Mouse (Mus musculus): Measurements from ENCODE around the gene Tmem178b. TPM values are rescaled to one million over a fixed set of nuclear protein-coding genes. Genes with fewer than 3 reads are reported as not detected.
A peak's percentile ranks its signal among the peaks of the same experiment; 100 is the strongest.

Gene Tmem178b
- total RNA-seq, 2 experiments from 2014 or later: 11.3 to 18.5 TPM

DNA sequence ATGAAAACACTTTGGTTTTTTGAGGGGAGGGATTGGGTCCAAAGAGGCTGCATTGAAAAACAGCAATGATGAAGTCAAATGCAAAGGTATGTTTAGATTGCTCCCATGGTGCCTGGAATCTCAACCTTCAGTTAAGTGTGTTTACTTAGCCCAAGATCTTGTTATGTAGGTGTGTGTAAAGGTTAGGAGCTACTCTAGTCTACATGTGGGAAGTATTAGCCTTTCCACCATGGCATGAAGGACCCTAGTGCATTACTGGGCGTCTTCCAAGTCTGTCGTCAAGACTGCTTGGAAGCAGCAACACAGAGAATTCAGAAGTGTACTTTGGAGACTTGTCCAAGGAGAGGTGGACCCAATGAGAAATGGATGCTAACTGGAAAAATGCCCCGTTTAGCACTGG, 205.3 kb downstream of the Tmem178b start:
- DNase-seq: no peak

DNA sequence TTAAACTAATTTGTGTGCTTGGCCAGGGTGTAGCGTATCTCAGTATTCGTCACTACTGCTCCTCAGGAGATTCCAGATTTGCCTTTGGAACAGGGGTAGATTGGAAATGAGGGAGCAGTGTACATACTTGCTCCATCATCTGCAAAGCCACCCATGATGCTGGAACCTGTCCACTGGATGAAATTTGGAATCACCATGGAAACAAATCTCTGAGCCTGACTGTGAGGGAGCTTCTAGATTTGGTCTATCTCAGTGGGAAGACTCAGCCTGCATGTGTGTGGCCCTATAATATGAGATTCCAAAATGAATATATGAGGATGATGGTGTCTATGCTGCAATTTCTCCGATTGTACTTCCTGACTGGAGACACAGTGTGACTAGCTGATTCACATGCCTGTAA, 210.7 kb downstream of the Tmem178b start:
- DNase-seq: no peak

DNA sequence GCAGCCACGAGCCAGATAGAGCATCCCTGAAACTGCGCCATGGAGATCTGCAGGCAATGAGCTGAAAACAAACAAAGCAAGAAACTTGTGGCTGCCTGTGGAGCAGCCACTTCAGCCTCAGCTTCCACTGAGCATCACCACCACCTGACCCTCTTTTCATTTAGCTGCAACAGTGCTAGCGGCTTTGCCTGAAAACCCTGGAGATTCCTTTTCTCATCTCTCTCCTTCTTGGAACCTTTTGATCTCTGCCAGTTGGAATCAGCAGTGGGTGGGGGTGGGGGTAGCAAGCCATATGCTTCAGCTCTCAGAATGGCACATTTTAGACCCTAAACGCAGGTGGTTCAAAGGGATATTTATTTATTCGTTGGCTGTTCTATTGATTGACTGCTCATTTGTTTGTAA, 218.2 kb downstream of the Tmem178b start:
- no peak for DNase-seq

DNA sequence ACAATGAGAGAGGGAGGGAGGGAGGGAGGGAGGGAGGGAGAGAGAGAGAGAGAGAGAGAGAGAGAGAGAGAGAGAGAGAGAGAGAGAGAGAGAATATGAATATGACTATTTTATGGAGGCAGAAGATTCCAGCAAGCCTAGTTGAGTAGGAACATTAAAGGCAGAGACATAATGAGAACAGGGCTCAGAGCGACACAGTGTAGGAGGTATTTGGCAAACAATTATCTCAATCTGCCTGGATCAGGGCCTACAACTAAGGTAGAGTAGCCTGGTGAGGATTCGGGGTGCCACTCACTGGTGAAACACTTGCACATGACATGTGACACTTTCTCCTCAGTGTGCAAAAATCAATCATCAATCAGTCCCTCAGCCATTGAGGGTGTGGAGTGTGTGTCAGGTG, 225.4 kb downstream of the Tmem178b start:
- DNase-seq: no peak

DNA sequence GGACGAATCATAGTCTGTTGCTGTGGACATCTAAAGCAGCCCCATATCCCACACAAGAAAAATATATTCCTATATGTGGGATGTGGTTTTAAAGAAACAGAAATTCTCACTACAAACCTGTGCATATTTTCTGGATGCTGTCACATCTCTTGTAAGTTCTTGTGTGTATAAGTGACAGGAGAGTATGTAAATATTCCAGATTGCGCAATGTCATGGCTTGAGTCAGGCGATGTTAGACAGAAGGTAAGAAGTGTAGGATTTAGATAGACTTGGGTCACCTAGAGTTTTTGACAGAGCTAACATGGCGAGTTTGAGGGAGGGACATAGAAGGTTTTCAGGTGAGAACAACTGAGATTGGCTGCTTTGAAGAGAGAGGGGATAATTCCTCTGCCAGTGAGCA, 228.7 kb downstream of the Tmem178b start:
- DNase-seq: no peak

DNA sequence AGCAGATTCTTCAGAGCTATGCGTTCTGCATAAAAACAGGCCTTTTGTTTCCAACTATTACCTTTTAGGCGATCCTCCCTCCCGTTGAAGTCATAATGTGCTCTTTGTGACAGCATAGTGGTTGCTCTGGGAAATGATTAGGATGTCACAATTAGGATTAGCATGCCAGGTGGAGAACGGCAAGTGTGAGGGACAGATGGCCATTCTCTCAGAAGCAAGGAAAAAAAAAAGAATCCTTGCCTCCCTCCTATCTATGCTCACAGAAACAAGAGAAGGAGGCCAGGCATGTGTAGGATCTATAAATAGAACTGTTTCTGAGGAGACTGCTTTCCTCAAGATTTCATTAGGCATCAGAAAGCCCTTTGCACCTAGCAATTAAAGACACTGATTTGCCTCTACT, 229.8 kb downstream of the Tmem178b start:
- DNase-seq: no peak

DNA sequence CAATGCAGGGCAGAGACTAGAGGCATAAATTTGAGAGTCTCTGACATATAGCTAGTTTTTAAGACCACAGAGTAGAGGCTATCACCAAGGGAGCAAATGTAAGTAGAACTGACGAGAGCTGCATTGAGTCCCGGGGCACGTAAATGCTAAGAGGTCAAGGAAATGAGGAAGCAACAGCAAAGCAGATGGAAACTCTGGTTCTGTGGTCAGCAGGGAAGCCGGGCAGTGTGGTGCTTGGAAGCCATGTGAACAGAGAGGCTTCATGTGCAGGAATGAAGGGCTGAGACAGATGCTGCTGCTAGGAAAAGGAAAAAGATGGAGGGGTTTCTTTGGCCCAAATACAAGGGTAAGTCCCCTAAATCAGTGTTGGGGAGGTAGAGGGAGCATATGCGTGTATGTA, 237.0 kb downstream of the Tmem178b start:
- DNase-seq: no peak

DNA sequence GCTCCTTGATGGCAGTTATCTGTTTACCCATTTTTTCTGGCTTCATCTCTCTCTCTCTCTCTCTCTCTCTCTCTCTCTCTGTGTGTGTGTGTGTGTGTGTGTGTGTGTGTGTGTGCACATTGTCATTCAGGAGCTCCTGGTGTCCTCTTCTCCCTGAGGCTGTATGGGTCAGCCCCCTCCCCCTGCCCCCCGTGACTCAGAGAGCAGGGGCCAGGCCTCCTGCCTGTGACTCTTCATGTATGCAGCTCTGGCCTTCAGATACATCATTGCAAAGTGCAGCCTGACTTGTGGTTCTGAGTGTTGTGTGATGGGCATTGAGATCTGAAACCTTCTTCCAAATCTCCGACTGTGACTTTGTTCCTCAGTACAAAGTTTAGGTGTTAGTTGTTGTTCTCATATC, 237.7 kb downstream of the Tmem178b start:
- DNase-seq: peak; percentile 27

DNA sequence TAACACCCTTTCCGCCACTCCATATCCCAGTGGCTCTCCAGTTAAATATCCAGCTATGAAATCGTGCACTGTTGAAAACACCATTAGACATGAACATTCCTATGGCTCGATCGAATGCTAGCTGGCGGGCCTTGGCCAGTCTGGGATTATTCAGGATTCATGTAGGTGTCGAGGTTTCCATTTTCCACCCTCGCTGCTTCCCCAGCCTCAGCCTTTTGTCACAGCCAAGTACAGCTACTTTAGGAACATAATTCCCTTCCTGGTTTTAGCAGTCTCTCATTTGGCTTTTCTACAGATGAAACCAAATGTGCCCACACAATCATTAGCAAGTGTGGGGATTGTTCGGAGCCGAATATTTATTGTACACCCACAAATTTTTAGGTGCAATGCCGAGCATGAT, 239.4 kb downstream of the Tmem178b start:
- no peak for DNase-seq

DNA sequence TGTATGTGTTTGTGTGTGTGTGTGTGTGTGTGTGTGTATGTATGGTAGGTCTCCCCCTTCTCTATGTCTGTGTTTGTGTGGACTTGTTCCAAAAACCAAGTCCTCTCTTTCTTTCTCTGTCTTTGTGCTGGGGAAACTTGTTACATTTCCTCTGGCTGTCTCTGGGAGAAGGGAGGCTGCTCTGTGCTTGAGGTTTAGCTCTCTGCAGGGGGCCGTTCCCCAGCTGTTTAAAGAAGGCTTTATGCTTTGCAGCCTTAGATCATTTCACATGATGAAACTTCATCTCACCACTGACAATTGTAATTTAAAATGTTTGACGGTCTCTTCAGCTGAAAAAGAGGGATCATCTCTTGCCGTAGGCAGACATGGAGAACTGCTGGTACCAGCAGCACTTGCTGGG, 243.2 kb downstream of the Tmem178b start:
- no peak for DNase-seq

DNA sequence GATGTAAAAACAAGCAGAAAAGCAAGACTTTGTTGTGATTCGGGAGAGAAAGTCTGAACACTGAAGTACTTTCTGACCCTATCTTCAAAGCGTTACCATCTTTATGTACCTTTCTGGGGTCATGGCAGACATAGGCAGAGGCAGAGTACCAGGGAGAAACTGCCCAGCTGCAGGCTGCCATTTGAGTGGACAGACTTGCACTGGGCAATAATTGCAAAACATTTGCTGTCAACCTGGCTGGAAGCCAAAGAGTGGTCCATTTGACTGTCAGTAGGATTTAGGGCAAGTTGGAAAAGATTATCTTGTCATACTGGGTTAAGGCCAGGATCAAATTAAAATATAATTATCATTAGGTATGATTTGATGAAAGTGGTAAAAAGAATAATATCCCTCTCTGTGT, 247.1 kb downstream of the Tmem178b start:
- DNase-seq: no peak

DNA sequence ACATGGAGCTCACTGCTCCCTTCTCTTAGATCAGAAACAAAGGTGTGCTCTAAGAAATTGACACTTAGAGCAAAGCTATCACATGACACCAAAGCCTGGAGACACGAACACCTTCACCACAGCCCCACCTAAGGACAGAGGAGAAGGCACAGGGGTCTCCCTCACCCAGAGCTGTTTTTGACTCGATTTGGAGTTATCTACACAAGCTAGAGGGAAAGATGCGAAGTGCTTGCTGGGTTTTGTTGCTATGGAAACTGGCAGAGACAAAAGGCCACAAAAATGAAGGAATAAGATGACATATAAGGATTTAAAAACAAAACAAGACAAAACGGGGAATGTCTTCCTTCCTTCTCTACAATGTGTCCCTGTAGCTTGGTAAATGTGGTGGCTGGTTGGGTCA, 248.4 kb downstream of the Tmem178b start:
- no peak for DNase-seq

DNA sequence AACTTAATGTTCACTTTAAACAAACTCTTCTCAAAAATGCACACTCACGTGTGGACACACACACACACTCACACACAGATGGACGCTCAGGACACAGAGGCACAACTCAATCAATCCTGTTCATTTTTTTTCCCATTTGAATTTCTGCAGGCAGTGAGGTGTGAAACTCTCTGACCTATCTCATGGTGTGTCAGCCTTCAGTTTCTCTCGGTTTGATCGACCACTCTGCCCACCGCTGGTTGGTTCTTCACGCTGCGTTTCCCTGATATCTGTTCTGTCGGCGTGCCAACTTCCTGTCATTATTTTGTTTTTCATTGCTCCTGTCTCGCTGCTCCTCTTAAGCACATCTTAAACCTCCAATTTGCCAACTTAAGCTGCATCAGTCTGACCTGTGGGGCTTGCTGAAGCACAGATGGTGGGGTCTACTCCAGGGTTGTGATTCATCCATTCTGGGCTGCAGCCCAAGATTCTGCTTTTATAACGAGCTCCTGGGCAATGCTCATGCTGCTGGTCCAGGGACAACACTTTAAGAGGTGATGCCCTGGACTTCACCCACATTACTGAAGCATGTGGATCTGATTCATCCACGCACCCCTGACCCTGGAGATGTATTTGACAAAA, 250.1 kb downstream of the Tmem178b start:
- peak; percentile 28 for DNase-seq

DNA sequence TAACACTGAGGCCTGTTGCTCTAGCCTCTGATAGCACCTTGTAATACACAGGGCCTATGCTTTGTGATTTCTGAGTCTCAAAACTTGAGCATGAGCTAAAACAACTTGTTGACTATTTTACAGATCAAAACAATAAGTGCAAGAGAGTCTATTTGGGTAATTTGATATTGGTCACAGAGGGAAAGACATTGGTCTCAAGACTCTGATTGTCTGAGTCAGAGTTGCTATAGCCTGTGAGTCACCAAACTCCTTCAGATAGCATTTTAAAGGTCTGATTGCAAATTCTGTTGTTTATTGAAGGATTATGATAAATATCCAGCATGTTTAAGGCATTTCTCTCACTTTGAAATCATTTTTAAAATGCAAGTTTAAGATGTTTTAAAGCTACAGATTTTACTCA, 250.9 kb downstream of the Tmem178b start:
- no peak for DNase-seq

DNA sequence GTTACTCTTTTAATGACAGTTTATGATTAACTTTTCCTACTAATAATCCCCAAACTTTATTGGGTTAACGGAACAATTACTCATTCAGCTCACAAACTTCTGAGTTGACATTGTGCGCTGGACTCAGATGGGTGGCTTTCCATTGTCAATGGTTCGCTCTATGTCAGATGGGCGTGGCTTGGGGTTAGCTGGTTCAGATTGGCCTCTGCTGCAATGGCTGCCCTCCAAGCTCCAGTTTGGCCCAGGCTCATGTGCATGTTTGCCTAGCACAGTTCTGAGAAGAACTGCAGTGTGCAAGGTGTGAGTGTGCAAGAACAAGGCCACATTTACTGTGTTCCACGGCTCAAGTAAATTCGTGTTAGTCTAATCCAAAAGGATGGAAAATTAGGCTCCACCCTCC, 255.6 kb downstream of the Tmem178b start:
- no peak for DNase-seq

DNA sequence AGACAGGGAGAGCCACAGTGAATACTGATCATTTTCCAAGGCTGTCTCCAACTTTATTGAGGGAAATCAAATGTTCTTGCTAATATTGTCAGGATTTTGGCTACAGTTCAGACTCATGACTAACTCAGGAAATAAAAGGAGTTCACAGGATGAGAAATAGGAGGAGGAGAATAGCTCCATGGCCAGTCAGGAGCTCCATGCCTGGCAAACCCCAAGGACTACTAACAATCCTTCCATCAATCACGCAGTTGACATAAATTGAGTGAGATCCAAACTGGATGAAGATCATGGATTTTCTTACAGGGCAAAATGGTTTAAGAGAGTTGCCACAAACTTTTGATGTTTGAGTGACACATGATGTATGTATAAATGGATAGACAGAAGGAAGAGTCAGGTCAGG, 258.9 kb downstream of the Tmem178b start:
- DNase-seq: peak; percentile 17

DNA sequence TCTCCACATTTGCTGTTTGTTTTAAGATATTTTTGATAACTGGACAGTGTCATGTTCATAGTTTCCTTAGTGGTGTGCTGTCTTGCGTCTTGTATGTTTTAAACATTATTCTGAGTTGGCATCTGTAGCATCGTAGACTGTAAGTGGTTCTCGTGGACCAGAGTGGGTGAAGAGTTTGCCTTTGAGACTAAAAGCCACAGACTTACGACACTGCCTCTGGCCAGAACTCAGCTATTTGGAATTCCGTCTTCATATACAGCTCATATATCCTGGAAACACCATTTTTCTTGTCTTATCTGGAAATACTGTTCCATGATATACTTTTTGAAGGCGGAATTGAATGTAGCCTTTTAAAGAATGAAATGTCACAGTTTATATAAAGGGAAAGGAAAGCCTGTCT, 260.4 kb downstream of the Tmem178b start:
- DNase-seq: no peak

DNA sequence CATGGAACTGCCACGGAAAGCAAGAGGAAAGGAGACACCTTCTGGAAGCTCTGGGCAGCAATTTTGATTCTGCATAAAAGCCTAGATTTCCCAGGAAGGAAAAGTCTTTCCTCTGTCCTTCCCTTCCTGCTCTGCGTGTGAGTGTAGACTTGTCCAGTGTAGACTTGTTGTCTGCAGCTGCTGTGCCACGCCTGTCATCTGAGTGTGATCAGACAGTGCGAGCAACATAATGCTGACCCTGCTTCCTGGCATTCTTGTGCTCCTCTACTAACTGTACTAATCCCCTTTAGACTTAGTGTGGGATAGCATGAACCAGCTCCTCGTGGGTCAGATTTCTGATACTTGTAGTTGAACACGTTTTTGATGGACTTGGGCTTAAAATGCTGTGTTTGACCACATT, 262.6 kb downstream of the Tmem178b start:
- no peak for DNase-seq

DNA sequence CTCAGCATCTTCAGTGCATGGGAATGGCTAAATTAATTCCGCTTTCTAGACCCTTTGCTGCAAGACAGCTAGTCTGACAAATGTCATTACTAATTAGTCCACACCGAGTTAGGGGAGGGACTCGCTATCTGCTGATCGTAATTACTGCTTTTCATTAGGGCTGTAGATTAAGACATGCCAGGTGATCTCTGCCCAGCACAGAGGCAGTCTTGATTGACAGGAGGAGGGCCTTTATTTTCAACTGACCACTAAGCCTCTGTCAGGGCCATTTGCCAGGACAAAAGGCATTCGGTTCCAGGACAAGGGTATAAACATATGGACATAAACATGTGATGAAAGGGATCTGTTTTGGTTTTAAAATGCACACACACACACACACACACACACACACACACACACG, 264.3 kb downstream of the Tmem178b start:
- no peak for DNase-seq

DNA sequence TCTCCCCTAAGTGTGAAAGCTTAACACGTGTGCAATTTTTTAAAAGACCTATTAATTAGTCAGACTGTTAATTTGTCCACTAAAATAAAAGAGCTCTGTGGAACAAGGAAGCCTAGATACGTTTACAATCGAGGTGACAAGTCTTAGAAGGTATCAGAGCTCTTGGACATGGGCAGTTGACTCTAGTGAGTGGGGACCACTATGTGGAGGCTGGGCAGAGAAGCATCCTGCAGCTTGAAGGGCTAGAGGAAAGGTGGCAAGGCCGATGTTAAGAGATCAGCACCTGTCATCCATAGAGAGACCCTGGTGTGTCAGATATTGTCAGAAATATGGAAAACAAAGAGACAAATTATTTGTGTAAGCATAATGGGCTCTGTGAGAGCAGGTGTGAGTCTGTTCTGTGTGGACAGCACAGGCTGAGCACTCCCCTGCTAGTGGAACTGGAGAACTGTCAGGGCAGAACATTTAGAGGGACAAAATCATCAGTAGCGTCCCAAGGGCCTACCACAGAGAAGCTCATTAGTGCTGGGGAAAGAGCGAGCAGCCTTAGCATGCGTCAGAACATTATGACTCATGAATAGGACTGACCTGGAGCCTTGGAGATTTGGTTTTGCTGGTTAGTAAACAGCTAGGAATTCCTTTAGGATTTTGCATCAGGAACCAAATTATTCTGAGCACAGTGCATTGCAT, 264.9 kb downstream of the Tmem178b start:
- DNase-seq: peak; percentile 3

DNA sequence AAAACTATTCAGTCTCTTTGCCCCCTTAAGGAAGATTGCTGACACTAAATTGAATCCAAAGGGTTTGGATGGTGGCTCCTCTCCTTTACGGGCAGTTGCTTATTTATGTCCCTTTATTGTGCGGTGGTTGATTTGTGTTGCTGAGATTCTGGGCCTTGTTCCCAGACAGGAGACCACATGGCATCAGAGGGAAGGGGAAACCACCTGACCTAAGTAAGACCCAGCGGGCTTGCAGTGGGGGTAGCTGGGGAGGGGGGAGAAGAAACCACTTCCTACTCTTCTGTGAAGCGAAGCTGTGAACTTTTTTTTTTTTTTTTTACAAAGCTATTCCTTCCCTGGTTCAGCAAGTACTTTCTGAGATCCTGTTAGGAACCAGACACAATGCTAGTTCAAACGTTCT, 269.5 kb downstream of the Tmem178b start:
- DNase-seq: no peak

DNA sequence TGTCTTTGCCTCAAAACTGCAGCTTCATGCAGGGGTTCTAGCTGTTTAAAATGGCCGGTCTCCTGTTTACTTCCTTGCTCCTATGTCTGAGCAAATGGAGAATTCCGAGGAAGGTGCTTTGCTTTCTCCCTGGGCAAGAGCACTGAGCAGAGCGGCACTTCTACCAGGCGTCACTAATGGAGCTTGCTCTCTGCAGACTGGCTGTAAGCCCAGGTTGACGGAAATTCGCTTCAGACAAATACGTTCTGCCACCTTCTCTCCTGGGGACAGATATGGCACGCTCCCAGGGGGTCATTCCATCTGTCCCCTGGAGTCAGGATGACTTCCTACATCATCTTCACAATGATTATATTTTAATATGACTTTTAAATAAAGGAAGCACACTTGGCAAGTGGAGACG, 271.3 kb downstream of the Tmem178b start:
- DNase-seq: no peak

DNA sequence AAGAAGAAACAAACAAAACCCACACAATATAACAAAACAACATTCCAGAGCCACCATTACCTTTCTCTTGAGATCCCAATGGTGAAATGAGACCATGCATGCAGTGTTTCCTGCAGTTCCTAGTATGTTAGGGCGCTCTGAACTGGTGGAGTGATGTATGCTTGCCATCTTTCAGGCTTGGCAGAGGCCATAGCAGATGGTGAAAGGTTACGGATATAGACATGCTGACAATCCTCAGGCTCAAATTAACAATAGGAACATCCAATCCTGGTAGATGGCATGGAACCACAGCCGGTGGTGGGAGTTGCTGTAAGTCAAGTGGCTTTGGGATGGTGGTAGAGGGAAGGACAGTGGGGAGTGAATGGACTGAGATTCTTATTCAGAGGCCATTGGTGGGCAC, 272.5 kb downstream of the Tmem178b start:
- no peak for DNase-seq

DNA sequence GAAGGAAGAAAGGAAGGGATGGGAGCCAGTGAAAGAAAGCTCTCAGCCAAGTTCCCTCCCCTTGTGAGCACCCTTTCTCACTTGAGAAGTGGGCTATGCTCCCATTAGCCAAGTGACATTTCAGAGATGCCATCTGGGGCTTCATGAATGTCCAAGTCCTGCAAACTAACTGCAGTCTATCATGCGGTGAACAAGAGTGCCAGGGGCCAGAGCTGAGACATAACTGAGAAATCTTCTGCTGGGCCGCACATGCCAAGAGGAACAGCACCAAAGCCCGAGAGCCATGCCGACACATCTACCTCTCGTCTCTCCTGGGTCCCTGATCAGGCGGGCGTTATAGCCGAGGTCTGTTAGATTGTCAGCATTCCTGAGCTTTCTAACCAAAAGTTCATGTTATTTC, 279.2 kb downstream of the Tmem178b start:
- no peak for DNase-seq

DNA sequence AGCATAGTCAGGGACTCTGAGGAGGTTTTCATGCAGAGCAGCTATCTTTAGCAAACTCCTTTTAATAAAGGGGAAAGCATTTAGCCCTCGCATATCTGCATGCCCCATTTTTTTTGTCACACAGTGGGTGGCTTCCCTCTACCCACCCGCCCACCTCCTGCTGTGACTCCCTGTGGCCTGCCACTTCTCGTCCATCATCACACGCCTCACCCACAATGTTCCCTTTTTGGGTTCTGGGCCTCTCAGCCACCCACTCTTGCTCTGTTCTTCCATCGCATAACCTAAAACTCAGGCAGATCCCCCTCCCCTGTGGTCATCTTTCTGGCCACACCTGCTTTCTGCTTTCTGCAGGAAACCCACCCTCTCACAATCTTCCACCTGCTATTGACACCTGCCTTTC, 288.3 kb downstream of the Tmem178b start:
- DNase-seq: no peak
